Mouse (Mus musculus) erythroblast, embryonic 14.5 days (primary cell): ENCODE data around the gene 1700067P10Rik.

Source experiments
- GATA1 ChIP-seq: IDR thresholded peaks from 2 replicates; pipeline ENCODE4 v1.6.1; 2012; ENCODE audit warnings: low read length, inconsistent platforms, mixed read lengths
- TAL1 ChIP-seq: IDR thresholded peaks from 3 replicates; pipeline ENCODE4 v1.6.1; 2012; ENCODE audit warnings: low read length, inconsistent platforms, mixed read lengths

DNA sequence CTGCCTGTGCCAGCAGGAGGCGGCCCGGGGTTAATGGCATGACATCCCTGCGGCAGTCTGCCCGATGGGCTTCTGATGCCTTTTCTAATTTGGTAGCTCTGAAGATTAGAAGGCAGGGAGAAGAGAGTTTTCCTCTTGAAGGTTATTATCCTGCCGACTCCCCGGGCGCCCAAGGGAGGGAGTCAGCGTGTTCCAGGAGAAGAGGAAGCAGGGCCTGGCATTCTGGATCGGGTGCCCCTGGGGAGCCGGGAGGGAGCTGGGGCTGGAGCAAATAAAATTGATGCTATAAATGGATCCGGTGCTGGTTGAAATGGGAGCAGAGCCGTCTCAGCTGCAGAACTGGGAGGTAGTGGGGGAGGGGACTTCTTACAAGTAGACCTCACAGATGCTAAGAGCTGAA lies 31.7 kb upstream of the 1700067P10Rik start:
- no peak for TF ChIP-seq TAL1
- TF ChIP-seq GATA1: no peak
